Mouse (Mus musculus): Measurements from ENCODE around the gene Chst15. TPM values are rescaled to one million over a fixed set of nuclear protein-coding genes. Genes with fewer than 3 reads are reported as not detected.
A peak's percentile ranks its signal among the peaks of the same experiment; 100 is the strongest.

Gene Chst15
- polyA plus RNA-seq, 1 experiment: 17.6 TPM

DNA sequence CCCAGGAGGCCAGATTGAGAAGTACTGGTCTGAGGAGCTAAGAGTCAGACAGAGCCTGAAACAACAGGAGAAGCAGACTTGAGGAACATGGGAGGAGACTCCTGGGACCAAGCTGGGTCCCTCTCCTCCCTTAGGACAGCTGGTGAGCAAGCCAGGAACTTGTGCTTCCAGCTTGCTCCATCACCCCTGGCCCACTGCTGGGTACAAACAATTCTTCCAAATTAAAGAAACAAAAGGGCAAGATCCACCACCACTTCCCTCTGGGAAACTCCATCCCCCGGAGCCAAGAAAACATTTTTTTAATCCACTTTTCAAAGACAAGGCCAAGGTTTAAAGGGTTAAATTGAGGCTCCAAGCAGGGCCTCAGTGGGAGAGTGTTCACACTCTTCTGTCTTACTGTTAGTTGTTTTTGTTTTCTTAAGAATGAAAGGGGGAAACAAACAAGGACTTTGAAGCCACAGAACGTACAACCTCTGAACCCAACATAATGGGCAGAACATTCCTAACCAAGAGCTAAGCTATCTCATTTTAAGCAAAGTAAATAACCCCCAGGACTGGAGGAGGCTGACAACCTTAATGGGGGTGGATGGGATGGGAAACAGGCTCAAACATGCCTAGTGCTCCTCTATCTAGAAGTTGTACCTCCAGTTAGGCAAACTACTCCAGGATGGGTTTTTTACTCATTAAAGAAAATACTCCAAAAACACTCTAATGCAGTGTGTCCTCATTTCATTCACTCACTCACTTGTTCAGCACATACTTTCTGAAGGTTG is 43.1 kb downstream of the Chst15 start:
- WGBS: 79% methylated on average over 2 of the region's 2 CpGs
- 0 out of 2 replicates have a peak overlapping the region, but pooled peaks have one; percentile 3 for H3K27ac ChIP-seq (ENCODE audit: insufficient read depth, low read depth, low read length)

DNA sequence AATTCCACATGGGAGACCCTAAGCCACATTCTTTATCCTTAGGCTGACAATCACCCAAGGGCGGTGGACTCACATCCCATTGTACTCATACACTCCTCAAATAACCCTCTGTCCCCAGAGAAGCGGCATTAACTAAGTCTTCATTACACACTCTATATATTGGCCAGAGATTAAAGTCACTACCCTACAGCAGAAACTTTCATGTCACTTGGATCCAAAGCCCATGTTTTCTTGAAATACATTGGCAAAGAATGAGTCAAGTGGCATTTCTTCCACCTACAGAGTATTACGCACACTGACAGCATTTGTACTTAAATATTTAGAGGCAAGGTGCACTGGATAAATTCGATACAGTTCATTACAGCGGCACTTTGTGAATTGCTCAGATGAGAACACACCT is 44.0 kb downstream of the Chst15 start:
- H3K36me3 ChIP-seq (ENCODE audit: control insufficient read depth, insufficient read depth, low read length): no peaks in the 10 kb centered on the region; the same call in 1 of the 2 replicates
- WGBS: 95% methylated on average over 5 of the region's 5 CpGs
- DNase-seq: no peak
- H3K4me1 ChIP-seq (ENCODE audit: control insufficient read depth, insufficient read depth, low read length): peaks cover 2% of the 10 kb centered on the region
- no peak overlapping the region for H3K4me3 ChIP-seq (ENCODE audit: insufficient read depth, low read depth, low read length)
- no peak for TF ChIP-seq POLR2A (IDR thresholded peaks at IDR 0.05; ENCODE audit: low read depth, low read length)
- TF ChIP-seq CTCF (conservative IDR thresholded peaks at IDR 0.05; ENCODE audit: insufficient read depth, insufficient read length, low read depth, low read length): no peak
- H3K27ac ChIP-seq (ENCODE audit: insufficient read depth, low read depth, low read length): no peak overlapping the region
- H3K27me3 ChIP-seq (replicated peaks; ENCODE audit: control insufficient read depth, insufficient read depth, low read length): no peaks in the 10 kb centered on the region

More for the DNA sequence above, 43.1 kb downstream of the Chst15 start:
- Histone ChIP-seq H3K4me3 (ENCODE audit: insufficient read depth, low read depth, low read length) (no peak overlapping the region), H3K27me3 (replicated peaks; ENCODE audit: control insufficient read depth, insufficient read depth, low read length) (no peaks in the 10 kb centered on the region), H3K4me1 (ENCODE audit: control insufficient read depth, insufficient read depth, low read length) (peaks cover 5% of the 10 kb centered on the region), H3K36me3 (ENCODE audit: control insufficient read depth, insufficient read depth, low read length) (no peaks in the 10 kb centered on the region; the same call in 1 of the 2 replicates)
- TF ChIP-seq POLR2A (IDR thresholded peaks at IDR 0.05; ENCODE audit: low read depth, low read length): no peak
- no peak for TF ChIP-seq CTCF (conservative IDR thresholded peaks at IDR 0.05; ENCODE audit: insufficient read depth, insufficient read length, low read depth, low read length)
- peak; percentile 20 for DNase-seq

DNA sequence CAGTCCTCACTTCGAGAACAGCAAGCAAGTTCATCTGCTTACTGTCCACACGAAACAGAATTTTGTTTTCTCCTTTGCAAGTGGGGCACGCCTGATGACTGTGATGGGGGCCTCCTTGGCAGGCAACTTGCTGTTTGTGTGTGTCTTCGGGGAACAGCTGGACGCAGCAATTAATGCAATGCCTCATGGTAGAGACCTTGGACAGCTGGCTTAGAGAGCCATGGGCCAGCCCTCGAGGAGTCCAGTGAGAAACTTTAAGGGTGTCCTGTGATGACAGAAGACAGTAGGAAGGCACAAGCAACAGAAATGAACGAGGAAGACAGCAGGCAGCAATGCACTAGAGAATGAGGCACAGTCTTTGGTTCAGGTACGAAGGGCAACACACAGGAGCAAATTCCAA is 46.7 kb downstream of the Chst15 start:
- Histone ChIP-seq H3K27me3 (replicated peaks; ENCODE audit: control insufficient read depth, insufficient read depth, low read length) (no peaks in the 10 kb centered on the region), H3K27ac (ENCODE audit: insufficient read depth, low read depth, low read length) (no peak overlapping the region), H3K4me3 (ENCODE audit: insufficient read depth, low read depth, low read length) (no peak overlapping the region), H3K36me3 (ENCODE audit: control insufficient read depth, insufficient read depth, low read length) (no peaks in the 10 kb centered on the region; the same call in 1 of the 2 replicates), H3K4me1 (ENCODE audit: control insufficient read depth, insufficient read depth, low read length) (peaks cover 2% of the 10 kb centered on the region; the same call in 1 of the 2 replicates)
- no peak for DNase-seq
- TF ChIP-seq CTCF (conservative IDR thresholded peaks at IDR 0.05; ENCODE audit: insufficient read depth, insufficient read length, low read depth, low read length) (no peak), POLR2A (IDR thresholded peaks at IDR 0.05; ENCODE audit: low read depth, low read length) (no peak)
- 76% methylated on average over 8 of the region's 8 CpGs for WGBS

DNA sequence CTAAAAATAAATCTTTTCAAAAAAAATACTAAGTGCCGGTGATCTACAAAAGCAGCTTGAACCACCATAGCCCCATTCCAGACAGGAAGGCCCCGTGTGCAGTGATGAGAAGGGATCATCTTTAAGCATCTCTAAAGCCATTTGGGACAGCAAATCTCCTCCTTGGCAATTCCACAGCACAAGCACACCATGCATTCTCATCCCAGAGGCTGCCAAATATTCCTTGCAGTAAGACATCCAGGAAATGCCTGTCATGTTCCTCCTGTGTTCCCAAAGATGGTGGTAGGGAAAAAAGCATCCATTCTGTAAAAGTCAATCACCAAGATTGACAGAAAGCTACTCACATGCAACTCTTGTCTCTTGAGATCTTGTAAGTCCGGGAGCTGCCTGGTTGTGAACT is 47.4 kb downstream of the Chst15 start:
- Histone ChIP-seq H3K36me3 (ENCODE audit: control insufficient read depth, insufficient read depth, low read length) (no peaks in the 10 kb centered on the region; the same call in 1 of the 2 replicates), H3K4me3 (ENCODE audit: insufficient read depth, low read depth, low read length) (no peak overlapping the region), H3K27me3 (replicated peaks; ENCODE audit: control insufficient read depth, insufficient read depth, low read length) (no peaks in the 10 kb centered on the region), H3K27ac (ENCODE audit: insufficient read depth, low read depth, low read length) (no peak overlapping the region), H3K4me1 (ENCODE audit: control insufficient read depth, insufficient read depth, low read length) (peaks cover 2% of the 10 kb centered on the region; the same call in 1 of the 2 replicates)
- no peak for TF ChIP-seq POLR2A (IDR thresholded peaks at IDR 0.05; ENCODE audit: low read depth, low read length)
- no peak for TF ChIP-seq CTCF (conservative IDR thresholded peaks at IDR 0.05; ENCODE audit: insufficient read depth, insufficient read length, low read depth, low read length)
- WGBS: 83% methylated on average over 3 of the region's 3 CpGs
- DNase-seq: no peak

DNA sequence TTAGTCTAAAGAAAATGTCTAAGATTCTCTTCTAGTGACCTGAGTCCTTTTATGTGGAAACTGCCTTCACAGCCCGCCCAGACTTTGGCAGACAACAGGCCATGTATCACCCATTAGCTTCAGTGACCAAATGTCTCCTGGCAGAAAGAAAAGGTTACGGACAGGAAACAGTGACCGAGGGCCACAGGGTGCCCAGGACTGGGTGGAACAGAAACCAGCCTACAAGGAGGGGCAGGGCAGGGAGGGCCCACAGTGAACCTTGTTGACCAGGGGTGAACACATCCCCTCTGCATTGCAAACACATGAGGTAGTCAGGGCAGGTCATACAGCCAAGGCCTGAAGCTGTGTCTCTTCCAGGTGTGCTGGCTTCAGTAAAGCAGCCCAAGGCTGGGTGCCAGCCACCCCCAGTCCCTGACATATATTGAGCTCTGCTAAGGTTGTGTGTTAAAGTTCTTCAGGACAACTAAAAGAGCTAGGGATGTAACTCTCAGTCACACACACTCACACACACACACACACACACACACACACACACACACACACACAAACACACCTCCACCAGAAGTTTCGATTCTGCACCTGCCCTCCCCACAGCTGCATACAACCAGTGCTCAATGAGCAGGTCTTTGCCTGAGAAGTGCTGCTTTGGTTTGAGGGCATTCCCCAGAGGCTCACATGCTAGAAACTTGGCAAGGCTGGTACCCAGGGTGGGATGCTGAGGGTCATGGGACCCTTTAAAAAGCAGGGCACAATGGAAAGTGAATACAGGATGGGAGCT is 49.1 kb downstream of the Chst15 start:
- WGBS: 84% methylated on average over 4 of the region's 4 CpGs
- Histone ChIP-seq H3K27me3 (replicated peaks; ENCODE audit: control insufficient read depth, insufficient read depth, low read length) (no peaks in the 10 kb centered on the region), H3K4me3 (ENCODE audit: insufficient read depth, low read depth, low read length) (no peak overlapping the region), H3K36me3 (ENCODE audit: control insufficient read depth, insufficient read depth, low read length) (no peaks in the 10 kb centered on the region; the same call in 1 of the 2 replicates), H3K27ac (ENCODE audit: insufficient read depth, low read depth, low read length) (no peak overlapping the region), H3K4me1 (ENCODE audit: control insufficient read depth, insufficient read depth, low read length) (no peaks in the 10 kb centered on the region)
- no peak for DNase-seq
- TF ChIP-seq POLR2A (IDR thresholded peaks at IDR 0.05; ENCODE audit: low read depth, low read length): no peak
- TF ChIP-seq CTCF (conservative IDR thresholded peaks at IDR 0.05; ENCODE audit: insufficient read depth, insufficient read length, low read depth, low read length): no peak

DNA sequence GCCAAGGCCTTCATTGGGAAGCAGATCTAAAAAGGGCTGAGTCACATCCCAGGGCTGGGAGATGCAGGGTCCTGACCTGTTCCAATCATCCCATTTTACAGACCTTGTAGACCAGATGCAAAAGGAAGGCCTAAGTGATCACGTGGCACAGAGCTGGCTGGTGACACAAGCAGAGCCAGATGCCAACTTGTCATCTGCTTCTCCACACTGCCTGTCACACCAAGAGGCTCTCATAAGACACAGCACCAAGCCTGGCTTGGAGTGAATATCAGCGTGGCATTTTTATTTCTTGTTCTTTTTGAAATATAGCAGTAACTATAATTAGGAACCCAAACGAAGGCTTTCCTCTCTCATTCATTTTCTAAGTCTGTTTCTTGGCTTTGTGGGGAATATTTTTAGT is 52.3 kb downstream of the Chst15 start:
- WGBS: 60% methylated on average over 3 of the region's 3 CpGs
- Histone ChIP-seq H3K27ac (ENCODE audit: insufficient read depth, low read depth, low read length) (no peak overlapping the region), H3K27me3 (replicated peaks; ENCODE audit: control insufficient read depth, insufficient read depth, low read length) (no peaks in the 10 kb centered on the region), H3K4me1 (ENCODE audit: control insufficient read depth, insufficient read depth, low read length) (no peaks in the 10 kb centered on the region), H3K36me3 (ENCODE audit: control insufficient read depth, insufficient read depth, low read length) (no peaks in the 10 kb centered on the region), H3K4me3 (ENCODE audit: insufficient read depth, low read depth, low read length) (no peak overlapping the region)
- DNase-seq: no peak
- TF ChIP-seq POLR2A (IDR thresholded peaks at IDR 0.05; ENCODE audit: low read depth, low read length) (no peak), CTCF (conservative IDR thresholded peaks at IDR 0.05; ENCODE audit: insufficient read depth, insufficient read length, low read depth, low read length) (no peak)

DNA sequence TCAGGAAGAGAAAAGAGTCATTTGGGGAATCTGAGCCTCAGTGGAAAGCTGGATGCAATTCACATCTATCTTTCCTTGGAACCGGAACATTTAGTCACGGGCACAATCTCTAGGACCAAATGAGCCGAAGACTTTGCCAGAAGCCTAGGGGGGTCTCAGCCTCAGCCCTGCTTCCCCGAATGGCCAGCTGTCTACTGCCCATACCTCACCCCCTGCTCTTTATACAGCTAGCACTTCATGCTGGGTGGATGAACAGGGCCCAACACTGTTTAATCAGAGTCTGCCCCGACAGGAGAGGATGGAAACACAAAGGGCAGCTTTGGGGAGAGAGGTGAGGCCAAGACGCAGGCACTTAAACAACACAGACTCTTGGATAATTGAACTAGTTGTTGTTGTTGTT is 53.8 kb downstream of the Chst15 start:
- TF ChIP-seq CTCF (conservative IDR thresholded peaks at IDR 0.05; ENCODE audit: insufficient read depth, insufficient read length, low read depth, low read length) (no peak), POLR2A (IDR thresholded peaks at IDR 0.05; ENCODE audit: low read depth, low read length) (no peak)
- H3K36me3 ChIP-seq (ENCODE audit: control insufficient read depth, insufficient read depth, low read length): no peaks in the 10 kb centered on the region
- no peaks in the 10 kb centered on the region for H3K4me1 ChIP-seq (ENCODE audit: control insufficient read depth, insufficient read depth, low read length)
- H3K27ac ChIP-seq (ENCODE audit: insufficient read depth, low read depth, low read length): no peak overlapping the region
- DNase-seq: no peak
- no peak overlapping the region for H3K4me3 ChIP-seq (ENCODE audit: insufficient read depth, low read depth, low read length)
- no peaks in the 10 kb centered on the region for H3K27me3 ChIP-seq (replicated peaks; ENCODE audit: control insufficient read depth, insufficient read depth, low read length)
- WGBS: 87% methylated on average over 6 of the region's 6 CpGs

Measured in kidney, adult 2 months (tissue).